Mouse (Mus musculus) MEL (cell line): ENCODE results near the gene Tshr. TPM values are rescaled to one million over a fixed set of nuclear protein-coding genes. Genes with fewer than 3 reads are reported as not detected.

Source experiments
- DNase-seq: peaks from one replicate; pipeline ENCODE4 v3.0.0; 2011; ENCODE audit warnings: low read depth, low spot score
- H3K27ac ChIP-seq: 2 replicates; pipeline ENCODE4 v1.5.1; 2012; ENCODE audit warnings: low read depth, mild to moderate bottlenecking, control low read depth, low read length, moderate library complexity; ENCODE audit not compliant: control insufficient read depth
- H3K27me3 ChIP-seq, 2 experiments: fragments of 150-350 bp in 1 of 2; sonication (generic) in 1 of 2; 2 replicates each; pipeline ENCODE4 v1.6.1; 2012; ENCODE audit warnings: low read length in 2 of 2, mild to moderate bottlenecking in 2 of 2, improper control_type of control experiment in 1 of 2, moderate library complexity in 1 of 2; ENCODE audit not compliant: insufficient read depth in 2 of 2, control insufficient read depth in 1 of 2
- H3K36me3 ChIP-seq, 2 experiments: 2 replicates each; pipeline ENCODE4 v1.6.1; 2012 to 2014; ENCODE audit warnings: low read length in 2 of 2, improper control_type of control experiment in 1 of 2, inconsistent platforms in 1 of 2, mild to moderate bottlenecking in 1 of 2; ENCODE audit not compliant: insufficient read depth in 2 of 2, control insufficient read depth in 1 of 2
- H3K4me1 ChIP-seq, 2 experiments: fragments of 150-350 bp in 1 of 2; sonication (generic) in 1 of 2; 2 replicates each; pipeline ENCODE4 v1.6.1; 2012; ENCODE audit warnings: low read length in 2 of 2, improper control_type of control experiment in 1 of 2, mild to moderate bottlenecking in 1 of 2; ENCODE audit not compliant: insufficient read depth in 2 of 2, control insufficient read depth in 1 of 2
- H3K4me3 ChIP-seq, 2 experiments: fragments of 150-350 bp in 1 of 2; sonication (generic) in 1 of 2; 2 replicates each; pipeline ENCODE4 v1.5.1; 2012; ENCODE audit warnings: low read depth in 2 of 2, low read length in 2 of 2, mild to moderate bottlenecking in 2 of 2, moderate library complexity in 2 of 2, control low read depth in 1 of 2, improper control_type of control experiment in 1 of 2; ENCODE audit not compliant: control insufficient read depth in 1 of 2, insufficient read depth in 1 of 2
- H3K79me2 ChIP-seq: 2 replicates; pipeline ENCODE4 v1.6.1; 2012; ENCODE audit warnings: mild to moderate bottlenecking, low read length, moderate library complexity; ENCODE audit not compliant: control insufficient read depth, poor library complexity, insufficient read depth
- H3K9ac ChIP-seq: 2 replicates; pipeline ENCODE4 v1.6.1; 2012; ENCODE audit warnings: low read depth, mild to moderate bottlenecking, control low read depth, low read length, moderate library complexity; ENCODE audit not compliant: control insufficient read depth, poor library complexity, severe bottlenecking
- H3K9me3 ChIP-seq: fragments of 150-350 bp; sonication (generic); replicated peaks from 2 replicates; pipeline ENCODE4 v1.6.1; 2012; ENCODE audit warnings: mild to moderate bottlenecking, low read length, improper control_type of control experiment, moderate library complexity; ENCODE audit not compliant: insufficient read depth
- BHLHE40 ChIP-seq: IDR thresholded peaks from 2 replicates; pipeline ENCODE4 v1.6.1; 2012; ENCODE audit warnings: low read depth, mild to moderate bottlenecking, inconsistent platforms, low read length, improper control_type of control experiment, borderline replicate concordance
- CHD2 ChIP-seq: IDR thresholded peaks from 2 replicates; pipeline ENCODE4 v1.6.1; 2011; ENCODE audit warnings: low read length, improper control_type of control experiment
- CTCF ChIP-seq, 3 experiments: IDR thresholded peaks in 2 of 3; conservative IDR thresholded peaks in 1 of 3; 2 replicates each; pipeline ENCODE4 v1.5.1; 2011 to 2012; ENCODE audit warnings: low read length in 3 of 3, low read depth in 2 of 3, mild to moderate bottlenecking in 2 of 3, improper control_type of control experiment in 1 of 3, inconsistent platforms in 1 of 3, mixed read lengths in 1 of 3, moderate library complexity in 1 of 3; ENCODE audit not compliant: control insufficient read depth in 1 of 3, insufficient read depth in 1 of 3, poor library complexity in 1 of 3, severe bottlenecking in 1 of 3
- E2F4 ChIP-seq: IDR thresholded peaks from 2 replicates; pipeline ENCODE4 v1.6.1; 2011; ENCODE audit warnings: low read depth, low read length, improper control_type of control experiment, borderline replicate concordance
- ETS1 ChIP-seq: IDR thresholded peaks from 2 replicates; pipeline ENCODE4 v1.6.1; 2012; ENCODE audit warnings: low read depth, mild to moderate bottlenecking, inconsistent platforms, low read length, improper control_type of control experiment, moderate library complexity
- HCFC1 ChIP-seq: IDR thresholded peaks from 2 replicates; pipeline ENCODE4 v1.6.1; 2012; ENCODE audit warnings: low read depth, mild to moderate bottlenecking, inconsistent platforms, low read length, improper control_type of control experiment, moderate library complexity
- MAFK ChIP-seq: IDR thresholded peaks from 2 replicates; pipeline ENCODE4 v1.6.1; 2011; ENCODE audit warnings: low read depth, mild to moderate bottlenecking, low read length, improper control_type of control experiment, borderline replicate concordance
- MAZ ChIP-seq: IDR thresholded peaks from 2 replicates; pipeline ENCODE4 v1.6.1; 2012; ENCODE audit warnings: low read depth, mild to moderate bottlenecking, inconsistent platforms, low read length, improper control_type of control experiment
- MEF2A ChIP-seq: IDR thresholded peaks from 2 replicates; pipeline ENCODE4 v1.6.1; 2014; ENCODE audit warnings: low read depth, mild to moderate bottlenecking, inconsistent platforms, low read length, improper control_type of control experiment; ENCODE audit not compliant: poor library complexity, insufficient replicate concordance, severe bottlenecking; ENCODE audit errors: extremely low read depth
- MXI1 ChIP-seq: IDR thresholded peaks from 2 replicates; pipeline ENCODE4 v1.6.1; 2011; ENCODE audit warnings: mild to moderate bottlenecking, low read depth, low read length, improper control_type of control experiment
- MYC ChIP-seq: IDR thresholded peaks from 2 replicates; pipeline ENCODE4 v1.6.1; 2011; ENCODE audit warnings: low read depth, mild to moderate bottlenecking, low read length, improper control_type of control experiment, moderate library complexity
- NELFE ChIP-seq: IDR thresholded peaks from 2 replicates; pipeline ENCODE4 v1.6.1; 2011; ENCODE audit warnings: low read depth, low read length, improper control_type of control experiment
- POLR2A ChIP-seq, 2 experiments: IDR thresholded peaks; 2 replicates each; pipeline ENCODE4 v1.6.1; 2011 to 2012; ENCODE audit warnings: low read length in 2 of 2, mild to moderate bottlenecking in 2 of 2, control low read depth in 1 of 2, improper control_type of control experiment in 1 of 2, low read depth in 1 of 2, moderate library complexity in 1 of 2; ENCODE audit not compliant: control insufficient read depth in 1 of 2, insufficient read depth in 1 of 2, poor library complexity in 1 of 2
- RAD21 ChIP-seq: IDR thresholded peaks from 2 replicates; pipeline ENCODE4 v1.6.1; 2011; ENCODE audit warnings: mild to moderate bottlenecking, low read depth, low read length, improper control_type of control experiment
- RCOR1 ChIP-seq: IDR thresholded peaks from 2 replicates; pipeline ENCODE4 v1.6.1; 2012; ENCODE audit warnings: low read depth, mild to moderate bottlenecking, inconsistent platforms, low read length, improper control_type of control experiment
- SIN3A ChIP-seq: IDR thresholded peaks from 2 replicates; pipeline ENCODE4 v1.6.1; 2012; ENCODE audit warnings: low read length, improper control_type of control experiment, inconsistent platforms
- SMC3 ChIP-seq: IDR thresholded peaks from 2 replicates; pipeline ENCODE4 v1.6.1; 2011; ENCODE audit warnings: low read depth, low read length, improper control_type of control experiment
- TBP ChIP-seq: IDR thresholded peaks from 2 replicates; pipeline ENCODE4 v1.8.0; 2011; ENCODE audit warnings: low read depth, low read length, improper control_type of control experiment
- TCF12 ChIP-seq: IDR thresholded peaks from 2 replicates; pipeline ENCODE4 v1.6.1; 2014; ENCODE audit warnings: low read depth, mild to moderate bottlenecking, inconsistent platforms, low read length, improper control_type of control experiment, moderate library complexity
- UBTF ChIP-seq: IDR thresholded peaks from 2 replicates; pipeline ENCODE4 v1.6.1; 2012; ENCODE audit warnings: low read depth, mild to moderate bottlenecking, inconsistent platforms, low read length, improper control_type of control experiment, moderate library complexity, borderline replicate concordance; ENCODE audit not compliant: insufficient read depth
- USF1 ChIP-seq: IDR thresholded peaks from 2 replicates; pipeline ENCODE4 v1.6.1; 2014; ENCODE audit warnings: low read depth, mild to moderate bottlenecking, inconsistent platforms, low read length, improper control_type of control experiment, moderate library complexity
- USF2 ChIP-seq, 2 experiments: IDR thresholded peaks; 2 replicates each; pipeline ENCODE4 v1.6.1; 2011 to 2012; ENCODE audit warnings: improper control_type of control experiment in 2 of 2, low read length in 2 of 2, borderline replicate concordance in 1 of 2, inconsistent platforms in 1 of 2, low read depth in 1 of 2, mild to moderate bottlenecking in 1 of 2; ENCODE audit not compliant: insufficient read depth in 1 of 2
- ZC3H11A ChIP-seq: IDR thresholded peaks from 2 replicates; pipeline ENCODE4 v1.6.1; 2012; ENCODE audit warnings: low read depth, mild to moderate bottlenecking, inconsistent platforms, low read length, improper control_type of control experiment
- ZKSCAN1 ChIP-seq: IDR thresholded peaks from 2 replicates; pipeline ENCODE4 v1.6.1; 2012; ENCODE audit warnings: low read depth, mild to moderate bottlenecking, inconsistent platforms, low read length, improper control_type of control experiment, moderate library complexity
- ZNF384 ChIP-seq: IDR thresholded peaks from 2 replicates; pipeline ENCODE4 v1.6.1; 2012; ENCODE audit warnings: low read depth, mild to moderate bottlenecking, inconsistent platforms, low read length, improper control_type of control experiment
- polyA plus RNA-seq, 2 experiments: library from polyadenylated mRNA; stranded (reverse) in 1 of 2; unstranded in 1 of 2; fragments of >175 nt in 1 of 2; fragments of >200 nt in 1 of 2; gene quantifications; 2 replicates each; pipeline versions ENCODE4 v1.2.1 to v1.2.4; 2012; ENCODE audit warnings: low replicate concordance in 2 of 2, low read depth in 1 of 2; ENCODE audit not compliant: insufficient read length in 2 of 2, insufficient read depth in 1 of 2, missing spikeins in 1 of 2
- total RNA-seq: library from RNA; depleted of rRNA; stranded (reverse); fragments of 300-350 nt; gene quantifications from 2 replicates; pipeline ENCODE4 v1.2.3, GENCODE M21; 2012

Tshr gene
- total and polyA plus RNA-seq, 3 experiments, result not detected

GRCm38 (mm10) chr12:91511766-91512165, 127.4 kb downstream of the Tshr start:
- Histone ChIP-seq H3K9ac (no peak overlapping the region), H3K4me3 (no peak overlapping the region), H3K36me3 (no peaks in the 10 kb centered on the region), H3K9me3 (no peaks in the 10 kb centered on the region), H3K27ac (no peak overlapping the region), H3K79me2 (no peaks in the 10 kb centered on the region), H3K4me1 (no peaks in the 10 kb centered on the region), H3K27me3 (no peaks in the 10 kb centered on the region; a peak in 2 of 4 replicates)
- no peak for TF ChIP-seq TCF12
- TF ChIP-seq E2F4, result no peak
- no peak for TF ChIP-seq NELFE
- TF ChIP-seq HCFC1, result no peak
- TF ChIP-seq USF2 (IDR thresholded peaks at IDR 0.05; ENCODE audit: borderline replicate concordance in 1 of 2, insufficient read depth in 1 of 2, low read depth in 1 of 2, low read length in 2 of 2), result no peak
- TF ChIP-seq SIN3A, result no peak
- TF ChIP-seq USF1, result no peak
- TF ChIP-seq UBTF, result no peak
- no peak for TF ChIP-seq ZC3H11A
- no peak for TF ChIP-seq MYC
- DNase-seq, result no peak

- Histone ChIP-seq H3K9me3 (no peaks in the 10 kb centered on the region), H3K36me3 (no peaks in the 10 kb centered on the region), H3K27me3 (peaks cover 0 to 2% of the 10 kb centered on the region in 2 experiments; a peak in 2 of 4 replicates), H3K27ac (no peak overlapping the region), H3K4me1 (no peaks in the 10 kb centered on the region), H3K9ac (no peak overlapping the region), H3K79me2 (no peaks in the 10 kb centered on the region), H3K4me3 (no peak overlapping the region)
- TF ChIP-seq ETS1 (no peak), ZKSCAN1 (no peak), CTCF (IDR thresholded peaks at IDR 0.05 in 2 of 3, conservative IDR thresholded peaks at IDR 0.05 in 1 of 3; ENCODE audit: control insufficient read depth in 1 of 3, insufficient read depth in 1 of 3, low read depth in 2 of 3, low read length in 3 of 3, poor library complexity in 1 of 3, severe bottlenecking in 1 of 3) (no peak), NELFE (no peak), ZC3H11A (no peak), MYC (no peak), UBTF (no peak), MAFK (no peak), USF2 (IDR thresholded peaks at IDR 0.05; ENCODE audit: borderline replicate concordance in 1 of 2, insufficient read depth in 1 of 2, low read depth in 1 of 2, low read length in 2 of 2) (no peak), MAZ (no peak), MXI1 (no peak), CHD2 (no peak), RCOR1 (no peak), POLR2A (IDR thresholded peaks at IDR 0.05; ENCODE audit: control insufficient read depth in 1 of 2, insufficient read depth in 1 of 2, low read depth in 1 of 2, low read length in 2 of 2, poor library complexity in 1 of 2) (no peak), RAD21 (no peak), SMC3 (no peak), TBP (no peak), ZNF384 (no peak), MEF2A (no peak), BHLHE40 (no peak)
- no peak for DNase-seq
Measured at GRCm38 (mm10) chr12:91513980-91514379, 129.6 kb downstream of the Tshr start.
